Mouse (Mus musculus) liver, postnatal 0 days (tissue): ENCODE data around the gene Raet1d.
"Not testable (repeated sequence)": the region's sequence is repeated elsewhere in the genome, so short reads cannot be mapped to it uniquely, and the experiment has no call there.

ENCODE experiments used
- CTCF ChIP-seq: sonication (generic); IDR thresholded peaks from 2 replicates; pipeline ENCODE4 v1.5.1; 2016; ENCODE audit warnings: antibody characterized with exemption, low read depth
- EP300 ChIP-seq: IDR thresholded peaks from 2 replicates; pipeline ENCODE4 v1.6.1; 2016; ENCODE audit warnings: antibody characterized with exemption, low read depth, mild to moderate bottlenecking

DNA sequence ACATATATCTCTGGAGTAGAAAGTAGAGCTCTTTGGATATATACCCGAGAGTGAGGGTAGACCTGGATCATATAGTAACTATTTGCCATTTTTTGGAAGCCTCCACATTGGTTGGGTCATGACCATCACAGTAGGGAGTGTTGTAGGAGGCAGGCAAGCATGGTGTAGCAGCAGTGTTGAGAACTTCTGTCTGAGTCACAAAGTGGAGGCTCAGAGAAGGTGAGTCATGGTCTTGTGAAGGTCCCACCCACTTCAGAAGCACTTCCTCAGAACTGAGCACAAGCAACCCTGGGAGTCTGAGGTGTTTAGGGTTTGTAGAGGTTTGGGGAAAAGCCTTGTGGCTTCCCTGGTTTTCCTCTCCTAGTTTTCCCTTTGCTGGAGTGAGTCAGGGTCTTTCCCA, 3.0 kb upstream of the Raet1d start:
- TF ChIP-seq CTCF, EP300: not testable (repeated sequence)
